Mouse (Mus musculus) liver, embryonic 14.5 days (tissue): ENCODE results near the gene Cct7. TPM values are rescaled to one million over a fixed set of nuclear protein-coding genes. Genes with fewer than 3 reads are reported as not detected.

ENCODE experiments used
- ATAC-seq: fragments of 200-750 bp; cut with Nextera tagmentation; 2 replicates; pipeline ENCODE4 v1.8.0; 2017; ENCODE audit warnings: moderate number of reproducible peaks, mild to moderate bottlenecking, moderate library complexity; ENCODE audit not compliant: insufficient read depth
- DNase-seq, 3 experiments: peaks; one replicate each; pipeline ENCODE4 v3.0.0-alpha.2; 2012 to 2013; ENCODE audit warnings: low read depth in 3 of 3, low spot score in 3 of 3
- H3K27ac ChIP-seq: fragments of 300-500 bp; sonication (generic); 2 replicates; pipeline ENCODE4 v1.5.1; 2014; ENCODE audit warnings: moderate library complexity, mild to moderate bottlenecking, control low read depth, inconsistent platforms
- H3K27me3 ChIP-seq: fragments of 300-500 bp; sonication (generic); 2 replicates; pipeline ENCODE4 v1.6.1; 2014; ENCODE audit warnings: mild to moderate bottlenecking, low read length, moderate library complexity; ENCODE audit not compliant: control insufficient read depth, insufficient read depth
- H3K36me3 ChIP-seq: fragments of 300-500 bp; sonication (generic); replicated peaks from 2 replicates; pipeline ENCODE4 v1.6.1; 2014; ENCODE audit warnings: low read depth; ENCODE audit not compliant: control insufficient read depth, insufficient read depth
- H3K4me1 ChIP-seq, 2 experiments: fragments of 200-500 bp in 1 of 2; fragments of 300-500 bp in 1 of 2; sonication (generic) in 1 of 2; replicated peaks; 2 replicates each; pipeline ENCODE4 v1.6.1; 2012 to 2014; ENCODE audit warnings: antibody characterized with exemption in 1 of 2, inconsistent platforms in 1 of 2, low read length in 1 of 2; ENCODE audit not compliant: control insufficient read depth in 2 of 2, insufficient read depth in 2 of 2
- H3K4me2 ChIP-seq: fragments of 300-500 bp; sonication (generic); 2 replicates; pipeline ENCODE4 v1.6.1; 2014; ENCODE audit warnings: low read depth, mild to moderate bottlenecking, control low read depth, moderate library complexity
- H3K4me3 ChIP-seq, 2 experiments: fragments of 200-500 bp in 1 of 2; fragments of 300-500 bp in 1 of 2; sonication (generic) in 1 of 2; 2 replicates each; pipeline ENCODE4 v1.5.1; 2012 to 2014; ENCODE audit warnings: low read depth in 2 of 2, low read length in 2 of 2, mild to moderate bottlenecking in 2 of 2, control low read depth in 1 of 2, inconsistent platforms in 1 of 2, moderate library complexity in 1 of 2; ENCODE audit not compliant: insufficient read depth in 1 of 2
- H3K9ac ChIP-seq: fragments of 300-500 bp; sonication (generic); replicated peaks from 2 replicates; pipeline ENCODE4 v1.6.1; 2014; ENCODE audit warnings: mild to moderate bottlenecking, control low read depth, moderate library complexity
- H3K9me3 ChIP-seq: fragments of 300-500 bp; sonication (generic); 2 replicates; pipeline ENCODE4 v1.6.1; 2016; ENCODE audit warnings: low read length, mixed read lengths; ENCODE audit not compliant: control insufficient read depth
- CTCF ChIP-seq: IDR thresholded peaks from 2 replicates; pipeline ENCODE4 v1.5.1; 2016; ENCODE audit warnings: antibody characterized with exemption, low read depth, control low read depth
- EP300 ChIP-seq: IDR thresholded peaks from 2 replicates; pipeline ENCODE4 v1.6.1; 2016; ENCODE audit warnings: antibody characterized with exemption, low read depth
- WGBS: fragments of 180-500 bp; shearing (Covaris S2); extraction: QIAGEN DNeasy Blood & Tissue Kit; methylation state at CpG from one replicate; pipeline ENCODE4 v1.1.7; 2014; ENCODE audit not compliant: insufficient replicate concordance; 5-methylcytosine and 5-hydroxymethylcytosine counted together
- polyA plus RNA-seq, 2 experiments: library from polyadenylated mRNA; depleted of rRNA in 1 of 2; stranded (reverse) in 1 of 2; unstranded in 1 of 2; fragments of >200 nt; fragmentation: Nextera tagmentation in 1 of 2; extraction: Ambion mirVana in 1 of 2; gene quantifications; 2 replicates each; pipeline versions ENCODE4 v1.2.1 to v1.2.3; 2012 to 2014

The Cct7 gene
- polyA plus RNA-seq, 2 experiments: 162 to 285 TPM

- no peak for ATAC-seq
- no peak overlapping the region for H3K27ac ChIP-seq
- no peak overlapping the region for H3K4me3 ChIP-seq
- WGBS: 52% methylated on average over 8 of the region's 8 CpGs
- no peaks in the 10 kb centered on the region; the same call in 1 of the 2 replicates for H3K27me3 ChIP-seq
- DNase-seq: no peak
- no peaks in the 10 kb centered on the region for H3K9me3 ChIP-seq
- no peaks in the 10 kb centered on the region for H3K4me1 ChIP-seq
- no peak for TF ChIP-seq EP300
- TF ChIP-seq CTCF: no peak
- H3K36me3 ChIP-seq: peaks cover 24% of the 10 kb centered on the region
- H3K4me2 ChIP-seq: no peak overlapping the region
- no peak overlapping the region for H3K9ac ChIP-seq
These were observed 20.6 kb downstream of the Cct7 start for GRCm38 (mm10) chr6:85471962-85472361.

DNA sequence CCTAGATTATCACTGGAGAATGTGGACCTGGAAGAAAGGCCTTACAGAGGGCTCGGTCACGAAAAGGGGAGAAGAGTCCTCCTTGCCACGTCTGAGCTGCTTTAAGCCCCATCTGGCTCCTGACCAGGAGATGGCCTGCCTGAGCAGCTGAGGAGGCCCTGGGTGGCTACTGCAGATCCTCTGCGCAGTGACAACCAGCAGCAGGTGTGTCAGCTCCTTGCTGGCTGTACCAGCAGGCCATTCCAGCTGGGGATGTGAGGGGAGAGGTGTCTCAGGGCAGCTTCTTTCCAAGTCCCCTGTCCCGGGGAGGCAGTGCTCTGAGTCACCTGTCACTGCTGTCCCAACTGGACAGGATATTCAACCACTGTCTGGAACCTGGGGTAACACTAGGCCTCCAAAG, 21.2 kb downstream of the Cct7 start:
- Histone ChIP-seq H3K9me3 (no peaks in the 10 kb centered on the region), H3K9ac (no peak overlapping the region), H3K4me3 (no peak overlapping the region), H3K4me2 (no peak overlapping the region), H3K27me3 (no peaks in the 10 kb centered on the region; the same call in 1 of the 2 replicates), H3K4me1 (no peaks in the 10 kb centered on the region), H3K27ac (no peak overlapping the region), H3K36me3 (peaks cover 19% of the 10 kb centered on the region)
- ATAC-seq (no peak), DNase-seq (no peak)
- TF ChIP-seq CTCF (no peak), EP300 (no peak)
- WGBS: 38% methylated on average over 5 of the region's 5 CpGs

DNA sequence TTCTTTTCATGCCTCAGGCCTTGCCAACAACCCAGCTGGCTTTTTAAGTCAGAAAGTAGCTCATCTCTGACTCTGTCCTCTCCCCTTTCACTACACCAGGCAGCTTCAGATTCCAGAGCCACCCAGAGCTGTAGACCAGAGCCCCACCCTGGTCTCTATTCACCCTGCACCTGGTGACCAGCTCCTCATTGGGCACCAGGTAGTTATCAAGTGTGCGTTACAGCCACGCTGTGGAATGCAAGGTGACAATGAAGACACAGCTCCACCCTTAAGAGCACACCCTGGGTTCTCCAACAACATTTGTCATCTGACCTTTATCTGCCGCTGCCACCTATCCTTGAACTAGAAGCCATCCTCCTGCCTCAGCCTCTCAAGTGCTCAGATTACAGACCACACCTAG, 24.3 kb downstream of the Cct7 start:
- Histone ChIP-seq H3K27ac (no peak overlapping the region), H3K4me1 (no peaks in the 10 kb centered on the region), H3K27me3 (no peaks in the 10 kb centered on the region; the same call in 1 of the 2 replicates), H3K9me3 (no peaks in the 10 kb centered on the region), H3K4me2 (no peak overlapping the region), H3K36me3 (no peaks in the 10 kb centered on the region), H3K4me3 (no peak overlapping the region), H3K9ac (no peak overlapping the region)
- no peak for ATAC-seq
- no peak for DNase-seq
- WGBS: 56% methylated on average over 3 of the region's 3 CpGs
- TF ChIP-seq CTCF (no peak), EP300 (no peak)

DNA sequence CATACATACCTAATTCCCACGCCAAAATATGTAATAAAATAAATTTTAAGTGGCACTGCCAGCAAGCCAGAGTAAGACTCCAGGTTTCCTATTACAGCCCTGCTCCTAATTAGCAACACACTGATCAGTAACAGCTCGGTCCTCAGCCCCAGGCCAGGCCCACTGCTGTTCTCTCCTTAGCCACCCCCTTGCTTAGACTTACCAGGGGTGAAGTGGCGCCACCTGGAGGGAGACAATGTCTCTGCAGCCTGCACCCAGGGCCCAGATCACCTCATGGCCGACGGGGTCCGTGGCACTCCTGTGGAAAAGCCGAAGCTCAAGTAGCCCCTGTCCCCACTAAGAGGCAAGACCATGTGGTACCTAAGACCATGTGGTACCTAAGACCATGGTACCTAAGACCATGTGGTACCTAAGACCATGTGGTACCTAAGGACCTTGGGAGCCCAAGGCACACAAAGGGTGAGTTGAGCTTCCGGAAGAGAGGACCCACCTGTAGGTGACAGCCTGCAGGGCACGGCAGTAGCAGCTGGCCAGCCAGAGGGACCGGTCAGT, 26.1 kb downstream of the Cct7 start:
- Histone ChIP-seq H3K4me1 (no peaks in the 10 kb centered on the region), H3K9me3 (no peaks in the 10 kb centered on the region), H3K36me3 (no peaks in the 10 kb centered on the region), H3K4me3 (no peak overlapping the region), H3K4me2 (no peak overlapping the region), H3K27ac (no peak overlapping the region), H3K9ac (no peak overlapping the region), H3K27me3 (peaks cover 3% of the 10 kb centered on the region; the same call in 1 of the 2 replicates)
- no peak for DNase-seq
- TF ChIP-seq EP300 (no peak), CTCF (peak; percentile 83)
- 26% methylated on average over 10 of the region's 10 CpGs for WGBS
- ATAC-seq: no peak

- no peak overlapping the region for H3K4me3 ChIP-seq
- H3K4me1 ChIP-seq: no peaks in the 10 kb centered on the region
- H3K4me2 ChIP-seq: no peak overlapping the region
- no peak for TF ChIP-seq EP300
- no peak for TF ChIP-seq CTCF
- H3K36me3 ChIP-seq: no peaks in the 10 kb centered on the region
- no peaks in the 10 kb centered on the region for H3K9me3 ChIP-seq
- DNase-seq (no peak), ATAC-seq (no peak)
- no peak overlapping the region for H3K27ac ChIP-seq
- H3K27me3 ChIP-seq: peaks cover 3% of the 10 kb centered on the region; the same call in 1 of the 2 replicates
- H3K9ac ChIP-seq: no peak overlapping the region
- 34% methylated on average over 14 of the region's 14 CpGs for WGBS
These were observed 27.1 kb downstream of the Cct7 start for GRCm38 (mm10) chr6:85478416-85478815.

GRCm38 (mm10) chr6:85479979-85480378, 28.7 kb downstream of the Cct7 start:
- Histone ChIP-seq H3K9me3 (no peaks in the 10 kb centered on the region), H3K4me2 (no peak overlapping the region), H3K9ac (no peak overlapping the region), H3K4me3 (no peak overlapping the region), H3K4me1 (no peaks in the 10 kb centered on the region), H3K36me3 (no peaks in the 10 kb centered on the region), H3K27me3 (peaks cover 18% of the 10 kb centered on the region), H3K27ac (no peak overlapping the region)
- no peak for DNase-seq
- TF ChIP-seq CTCF: no peak
- no peak for TF ChIP-seq EP300
- 62% methylated on average over 5 of the region's 5 CpGs for WGBS
- ATAC-seq: no peak
